Mouse (Mus musculus): ENCODE data around the gene Fam57a. TPM values are rescaled to one million over a fixed set of nuclear protein-coding genes. Genes with fewer than 3 reads are reported as not detected.
"Not testable (repeated sequence)": the region's sequence is repeated elsewhere in the genome, so short reads cannot be mapped to it uniquely, and the experiment has no call there.

The Fam57a gene
- polyA plus RNA-seq, 1 experiment, result 15.4 TPM

DNA sequence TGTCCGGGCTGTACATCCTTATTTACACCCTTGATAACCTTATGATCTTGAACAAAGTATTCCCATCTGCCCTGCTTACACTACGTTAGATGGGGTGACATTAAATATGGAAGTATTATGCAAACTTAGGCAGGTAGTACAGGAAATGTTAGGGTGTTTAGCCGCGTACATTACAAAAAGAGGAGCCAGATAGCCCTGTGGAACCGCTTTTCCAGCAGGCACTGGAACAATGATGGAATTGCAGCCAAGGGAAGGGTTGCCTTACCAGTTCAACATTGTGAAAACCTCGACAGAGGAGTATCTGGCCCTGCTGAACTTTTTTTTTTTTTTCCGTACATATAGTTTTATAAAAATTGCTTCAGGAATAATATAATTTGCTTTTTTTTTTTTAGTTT lies 672 bp downstream of the Fam57a start:
- no peak for DNase-seq (ENCODE audit: low spot score)

DNA sequence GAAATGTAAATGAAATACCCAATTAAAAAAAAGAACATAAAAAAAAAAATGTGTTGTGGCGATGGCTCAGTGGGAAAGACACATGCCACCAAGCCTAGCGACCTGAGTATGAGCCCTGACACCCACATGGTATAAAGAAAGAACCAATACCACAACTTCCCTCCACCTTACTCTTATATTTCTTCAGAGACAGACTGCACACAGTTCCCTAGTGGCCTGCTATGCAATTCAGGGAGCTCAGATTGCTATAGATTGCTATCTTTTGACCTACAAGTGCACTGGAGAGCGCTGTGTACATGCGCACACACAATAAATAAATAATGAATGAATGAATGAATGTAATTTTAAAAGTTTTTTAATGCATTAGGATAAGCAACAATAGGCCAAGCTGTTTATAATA lies 4.3 kb downstream of the Fam57a start:
- no peak for DNase-seq (ENCODE audit: low spot score)

GRCm38 (mm10) chr11:76186908-76187307 lies 7.4 kb downstream of the Fam57a start:
- no peak for DNase-seq (ENCODE audit: low spot score)

- no peak for DNase-seq (ENCODE audit: low spot score)
Measured at GRCm38 (mm10) chr11:76196275-76196976, 17.0 kb downstream of the Fam57a start.

- DNase-seq (ENCODE audit: low spot score), result no peak
Measured at GRCm38 (mm10) chr11:76196977-76197469, 17.6 kb downstream of the Fam57a start.

DNA sequence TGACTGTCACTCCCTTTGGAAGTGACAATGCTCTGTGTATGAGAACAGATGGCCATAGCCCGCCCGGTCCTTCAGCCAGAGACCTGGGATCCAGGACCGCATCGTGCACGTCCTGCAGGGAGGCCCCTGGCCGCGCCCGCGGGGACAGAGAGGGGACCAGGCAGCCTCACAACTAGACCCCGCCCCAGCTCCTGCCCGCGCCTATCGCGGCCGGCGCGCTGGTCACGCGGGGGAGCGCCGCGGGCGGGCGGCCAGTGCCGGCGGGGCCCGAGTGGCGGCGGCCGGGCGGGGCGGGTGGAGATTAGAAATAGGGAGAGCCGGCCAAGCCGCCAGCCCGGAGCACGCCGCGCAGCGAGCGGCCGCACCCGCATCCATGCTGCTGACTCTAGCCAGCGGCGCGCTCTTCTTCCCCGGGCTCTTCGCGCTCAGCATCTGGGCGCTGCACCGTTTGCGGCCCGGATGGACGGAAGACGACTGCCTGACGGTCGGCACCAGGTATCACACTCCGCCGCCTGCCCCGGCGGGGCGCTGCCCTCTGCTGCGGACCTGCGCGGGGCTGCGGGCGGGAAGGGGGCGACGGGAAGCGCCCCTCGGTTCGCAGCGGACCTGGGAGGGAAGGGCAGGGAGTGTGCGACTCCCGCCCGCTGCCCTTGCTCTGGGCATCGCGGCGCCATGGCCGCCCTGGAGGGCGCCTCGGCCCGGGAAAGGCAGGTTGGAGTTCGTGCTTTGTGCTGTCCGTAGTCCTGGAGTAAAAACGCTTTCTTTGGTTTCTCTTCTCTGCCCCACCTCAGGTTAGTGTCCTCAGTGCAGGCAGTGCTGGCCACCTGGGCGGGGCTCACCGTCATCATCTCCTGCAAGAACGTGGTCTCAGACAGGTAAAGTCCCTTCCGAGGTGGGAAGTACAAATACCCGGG lies 22.5 kb downstream of the Fam57a start:
- peak; percentile 82 for DNase-seq (ENCODE audit: low spot score)

GRCm38 (mm10) chr11:76206793-76207192 lies 27.3 kb downstream of the Fam57a start:
- no peak for DNase-seq (ENCODE audit: low spot score)

DNA sequence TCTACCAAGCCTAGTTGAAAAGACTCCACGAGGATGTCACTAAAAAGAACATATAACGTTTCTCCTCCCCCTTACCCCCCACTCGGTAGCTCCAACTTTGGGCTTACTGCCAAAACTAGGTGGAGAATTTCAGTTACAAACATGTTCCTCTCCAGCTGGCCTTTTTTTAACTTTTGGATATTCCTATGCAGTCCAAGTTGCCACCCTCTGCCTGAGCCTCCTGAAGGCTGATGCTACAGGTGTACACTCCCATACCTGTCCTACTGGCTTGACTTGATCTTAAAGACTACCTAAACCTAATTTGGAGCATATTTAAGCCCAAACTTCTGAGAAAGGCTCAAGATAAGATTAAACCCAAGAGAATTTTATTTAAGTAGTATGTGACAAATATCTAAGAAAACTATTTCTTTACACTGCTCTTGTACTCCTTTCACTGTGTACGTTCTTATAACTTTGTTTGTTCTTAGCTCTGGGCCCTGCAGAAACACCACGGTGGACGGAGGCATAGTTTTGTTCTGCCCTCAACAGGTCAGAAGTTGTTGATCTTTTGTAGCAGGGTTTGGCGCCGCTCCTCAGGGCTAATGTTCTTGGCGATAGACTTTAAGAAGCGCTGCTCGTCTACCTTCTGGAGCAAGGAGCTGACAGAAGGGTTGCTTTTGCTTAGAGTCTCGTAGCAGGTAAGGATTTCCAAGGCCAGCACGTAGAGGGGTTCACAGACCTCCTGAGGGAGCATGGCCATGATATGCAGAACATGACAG lies 30.9 kb downstream of the Fam57a start:
- no peak for DNase-seq (ENCODE audit: low spot score)

DNA sequence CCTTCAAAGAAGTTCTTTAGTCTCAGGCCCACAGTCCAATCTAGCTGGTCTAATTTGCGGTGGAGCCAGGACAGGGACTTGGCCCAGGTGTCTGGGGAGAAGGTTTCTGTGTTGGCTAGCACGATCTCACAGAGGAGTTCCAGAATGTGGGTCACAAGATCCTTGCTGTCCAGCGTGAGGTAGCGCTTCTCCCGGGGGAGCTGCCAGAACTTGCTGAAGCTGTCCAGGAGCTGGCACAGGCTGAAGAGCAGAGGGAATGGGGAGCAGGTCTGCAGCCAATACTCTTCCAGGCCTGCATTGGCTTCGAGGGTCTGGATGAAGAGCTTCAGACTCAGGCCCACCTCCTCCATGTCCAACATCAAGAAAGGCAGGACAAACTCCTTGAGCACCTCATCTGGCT lies 32.1 kb downstream of the Fam57a start:
- not testable (repeated sequence) for DNase-seq (ENCODE audit: low spot score)

DNA sequence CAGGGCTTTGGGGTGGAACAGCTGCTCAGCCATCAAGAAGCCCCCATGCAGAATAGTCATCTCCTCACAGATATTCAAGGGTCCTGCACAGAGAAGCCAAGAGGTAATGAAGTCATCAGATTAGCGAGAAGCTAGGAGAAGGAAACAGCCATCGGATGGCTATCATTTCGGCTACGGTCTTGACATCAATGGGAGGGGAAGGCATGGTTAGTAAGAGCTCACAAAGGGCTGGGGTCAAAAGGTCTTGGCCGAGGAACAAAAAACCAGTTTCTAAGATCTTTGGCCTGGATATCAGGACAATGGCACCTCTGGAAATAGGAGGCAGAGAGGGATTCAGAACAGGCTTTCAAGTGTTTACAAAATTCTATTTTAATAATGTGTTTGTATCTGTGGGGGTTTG lies 34.4 kb downstream of the Fam57a start:
- no peak for DNase-seq (ENCODE audit: low spot score)

DNA sequence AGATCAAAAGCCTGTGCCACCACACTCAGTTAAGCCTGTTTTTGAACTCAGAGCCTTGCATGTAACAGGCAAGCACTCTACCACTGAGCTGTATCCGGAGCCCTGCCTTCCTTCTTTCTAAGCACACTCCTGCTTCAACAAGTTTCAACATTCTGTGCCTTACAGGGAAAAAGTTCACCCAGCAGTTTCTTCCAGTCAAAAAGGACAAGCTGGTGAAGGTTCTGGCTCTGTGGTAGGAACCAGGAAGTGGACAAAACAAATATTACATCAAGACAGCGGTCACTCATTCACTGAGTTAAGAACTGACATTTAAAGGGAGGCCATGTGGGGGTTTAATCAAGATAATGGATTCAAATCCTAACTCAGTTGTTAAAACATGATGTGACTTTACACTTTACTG lies 35.5 kb downstream of the Fam57a start:
- DNase-seq (ENCODE audit: low spot score), result no peak

DNA sequence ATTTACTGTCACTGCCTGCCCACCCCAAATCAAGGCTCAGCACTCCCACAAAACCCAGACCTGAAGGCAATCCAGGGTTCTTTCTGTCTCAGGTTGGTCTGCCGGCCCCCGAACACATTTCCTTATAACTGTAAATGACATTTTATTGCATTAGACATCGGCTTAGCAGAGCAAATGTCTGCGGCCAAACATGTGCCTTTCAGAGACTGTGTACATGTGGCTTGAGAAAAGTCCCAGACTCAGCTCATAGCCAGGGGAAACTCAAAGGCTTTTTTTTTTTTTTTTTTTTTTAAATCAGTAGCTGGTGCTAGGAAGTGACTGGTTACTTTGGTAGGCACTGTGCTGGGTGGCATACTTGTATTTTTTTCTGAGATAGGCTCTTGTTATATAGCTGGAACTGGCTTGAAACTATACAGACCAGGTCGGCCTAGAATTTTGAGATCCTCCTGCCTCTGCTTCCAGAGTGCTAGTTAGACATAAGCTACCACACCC lies 36.6 kb downstream of the Fam57a start:
- DNase-seq (ENCODE audit: low spot score), result no peak

- no peak for DNase-seq (ENCODE audit: low spot score)
Measured at GRCm38 (mm10) chr11:76216681-76217389, 37.4 kb downstream of the Fam57a start.

GRCm38 (mm10) chr11:76217390-76217800 lies 37.9 kb downstream of the Fam57a start, which contains the start of the genes Dbil5 and Gemin4:
TSS of gene Dbil5 (plus strand) at chr11:76217608.
TSS of gene Gemin4 (minus strand) at chr11:76217664.
- DNase-seq (ENCODE audit: low spot score), result peak; percentile 90

DNA sequence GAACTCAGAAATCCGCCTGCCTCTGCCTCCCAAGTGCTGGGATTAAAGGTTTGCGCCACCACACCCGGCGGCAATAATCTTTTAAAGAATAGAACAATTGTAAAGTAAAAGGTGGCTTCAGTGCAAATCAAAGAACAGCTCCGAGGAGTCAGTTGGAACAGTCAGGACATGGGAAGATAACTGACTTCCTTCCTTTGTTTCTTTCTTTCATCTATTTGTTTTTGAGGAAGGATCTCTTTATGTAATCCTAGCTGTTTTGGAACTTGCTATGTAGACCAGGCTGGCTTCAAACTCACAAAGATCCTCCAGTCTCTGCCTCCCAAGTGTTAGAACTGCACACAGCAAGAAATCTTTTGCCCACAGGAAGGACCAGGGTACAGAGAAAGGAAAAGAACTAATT lies 45.2 kb downstream of the Fam57a start:
- no peak for DNase-seq (ENCODE audit: low spot score)

GRCm38 (mm10) chr11:76225051-76225450 lies 45.6 kb downstream of the Fam57a start:
- no peak for DNase-seq (ENCODE audit: low spot score)

GRCm38 (mm10) chr11:76236136-76236535 lies 56.7 kb downstream of the Fam57a start:
- no peak for DNase-seq (ENCODE audit: low spot score)

DNA sequence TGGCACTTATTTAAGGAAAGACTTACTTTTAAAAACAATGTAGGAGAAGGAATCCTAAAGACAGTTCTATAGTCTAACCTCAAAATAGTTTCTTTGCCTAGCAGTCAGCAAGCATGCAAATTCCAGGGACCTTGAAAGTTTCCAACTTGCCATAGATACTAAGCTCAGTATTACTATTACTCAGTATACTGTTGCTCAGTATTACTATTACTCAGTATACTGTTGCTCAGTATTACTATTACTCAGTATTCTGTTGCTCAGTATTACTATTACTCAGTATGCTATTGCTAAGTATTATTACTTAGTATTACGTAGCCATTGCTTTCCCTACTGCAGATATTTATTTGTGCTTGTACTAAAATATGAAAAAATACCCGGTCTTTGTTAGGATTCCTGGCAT lies 60.3 kb downstream of the Fam57a start:
- no peak for DNase-seq (ENCODE audit: low spot score)

DNA sequence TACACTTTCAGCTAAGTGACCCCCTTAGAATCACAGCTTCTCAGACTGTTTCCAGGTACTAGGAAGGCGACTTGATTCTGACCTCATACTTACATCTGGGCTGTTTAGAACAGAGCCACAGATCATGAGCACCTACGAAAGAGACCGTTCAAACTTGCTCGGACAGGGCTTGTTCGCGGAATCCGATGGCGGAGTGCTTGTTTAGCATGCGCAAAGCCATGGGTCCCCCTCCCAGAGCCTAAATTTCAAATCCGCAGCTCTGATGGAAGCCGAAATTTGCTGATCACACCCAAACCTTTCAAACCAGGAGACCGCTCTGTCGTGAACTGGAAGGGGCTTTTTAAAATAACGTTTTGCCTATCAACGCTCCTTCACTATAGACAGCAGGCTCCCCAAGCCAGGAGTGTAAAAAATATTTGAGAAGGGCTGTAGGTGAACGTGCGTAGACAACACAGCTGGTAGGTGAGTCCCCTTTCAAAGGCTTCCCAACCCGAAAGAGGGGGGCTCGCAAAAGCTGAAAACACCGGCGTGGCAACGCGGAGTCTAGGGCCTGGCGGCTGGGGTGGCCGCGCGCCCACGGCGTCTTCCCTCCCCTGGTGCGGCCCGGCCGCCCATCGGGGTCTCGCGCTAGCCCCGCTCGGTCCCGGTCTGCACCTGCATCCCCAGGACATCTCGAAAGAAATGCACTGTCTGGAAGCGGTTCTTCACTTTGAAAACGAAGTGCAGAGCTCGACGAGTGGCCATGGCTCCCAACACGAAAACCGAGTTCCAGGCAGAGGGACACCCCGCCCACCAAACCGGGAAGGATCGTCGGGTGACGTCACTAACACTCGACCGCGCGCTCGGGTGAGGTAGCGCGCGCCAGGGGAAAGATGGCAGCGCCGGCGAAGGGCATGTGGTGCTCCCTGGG lies 63.7 kb downstream of the Fam57a start, which contains the start of the genes Mrm3 and Glod4:
Gene Mrm3, plus strand, starts transcription at position 815 of the 910 bp plus-strand sequence.
Gene Glod4, minus strand, starts transcription at position 825 of the 910 bp plus-strand sequence.
- DNase-seq (ENCODE audit: low spot score), result peak; percentile 79
